Mouse (Mus musculus) midbrain, embryonic 15.5 days (tissue): ENCODE data around the gene Zbtb45. TPM values are rescaled to one million over a fixed set of nuclear protein-coding genes. Genes with fewer than 3 reads are reported as not detected.

ENCODE experiments used
- ATAC-seq: fragments of 200-750 bp; cut with Nextera tagmentation; replicated peaks from 2 replicates; pipeline ENCODE4 v1.8.0; 2017; ENCODE audit warnings: moderate TSS enrichment
- H3K27ac ChIP-seq: fragments of 300-500 bp; sonication (generic); 2 replicates; pipeline ENCODE4 v1.5.1; 2015; ENCODE audit warnings: mild to moderate bottlenecking, inconsistent platforms
- H3K27me3 ChIP-seq: fragments of 300-500 bp; sonication (generic); replicated peaks from 2 replicates; pipeline ENCODE4 v1.6.1; 2015; ENCODE audit warnings: inconsistent platforms
- H3K36me3 ChIP-seq: fragments of 300-500 bp; sonication (generic); replicated peaks from 2 replicates; pipeline ENCODE4 v1.6.1; 2015; ENCODE audit warnings: inconsistent platforms
- H3K4me1 ChIP-seq: fragments of 300-500 bp; sonication (generic); 2 replicates; pipeline ENCODE4 v1.6.1; 2015; ENCODE audit warnings: inconsistent platforms
- H3K4me2 ChIP-seq: fragments of 300-500 bp; sonication (generic); 2 replicates; pipeline ENCODE4 v1.6.1; 2015; ENCODE audit warnings: inconsistent platforms, mild to moderate bottlenecking, moderate library complexity
- H3K4me3 ChIP-seq: fragments of 300-500 bp; sonication (generic); 2 replicates; pipeline ENCODE4 v1.5.1; 2015; ENCODE audit warnings: mild to moderate bottlenecking, inconsistent platforms
- H3K9ac ChIP-seq: fragments of 300-500 bp; sonication (generic); 2 replicates; pipeline ENCODE4 v1.6.1; 2015; ENCODE audit warnings: mild to moderate bottlenecking, inconsistent platforms
- H3K9me3 ChIP-seq: fragments of 300-500 bp; sonication (generic); 2 replicates; pipeline ENCODE4 v1.6.1; 2016; ENCODE audit warnings: inconsistent platforms
- WGBS: fragments of 180-500 bp; shearing (Covaris S2); methylation state at CpG from one replicate; pipeline ENCODE4 v1.1.7; 2015; ENCODE audit warnings: mixed read lengths; 5-methylcytosine and 5-hydroxymethylcytosine counted together
- polyA plus RNA-seq: library from polyadenylated mRNA; unstranded; fragments of >200 nt; fragmentation: Nextera tagmentation; extraction: Ambion mirVana; gene quantifications from 2 replicates; pipeline ENCODE4 v1.2.1, GENCODE M21; 2015

The Zbtb45 gene
- polyA plus RNA-seq, 1 experiment from 2014 or later: 45.9 TPM

GRCm38 (mm10) chr7:13042511-13042910, 32.7 kb upstream of the Zbtb45 start:
- Histone ChIP-seq H3K36me3 (no peaks in the 10 kb centered on the region), H3K4me2 (no peak overlapping the region), H3K9me3 (no peaks in the 10 kb centered on the region), H3K27me3 (peaks cover 28% of the 10 kb centered on the region), H3K4me3 (no peak overlapping the region), H3K27ac (no peak overlapping the region), H3K4me1 (peaks cover 25% of the 10 kb centered on the region), H3K9ac (no peak overlapping the region)
- ATAC-seq: no peak
- 79% methylated on average over 6 of the region's 6 CpGs for WGBS

GRCm38 (mm10) chr7:13041256-13041655, 31.4 kb upstream of the Zbtb45 start:
- Histone ChIP-seq H3K27ac (no peak overlapping the region), H3K4me1 (peaks cover 34% of the 10 kb centered on the region), H3K9ac (no peak overlapping the region), H3K27me3 (peaks cover 28% of the 10 kb centered on the region), H3K9me3 (no peaks in the 10 kb centered on the region), H3K4me3 (no peak overlapping the region), H3K36me3 (peaks cover 2% of the 10 kb centered on the region; the same call in 1 of the 2 replicates), H3K4me2 (no peak overlapping the region)
- no peak for ATAC-seq
- WGBS: 61% methylated on average over 1 of the region's 1 CpGs

GRCm38 (mm10) chr7:13039181-13039580, 29.3 kb upstream of the Zbtb45 start:
- H3K36me3 ChIP-seq: peaks cover 12% of the 10 kb centered on the region; the same call in 1 of the 2 replicates
- no peaks in the 10 kb centered on the region for H3K9me3 ChIP-seq
- H3K9ac ChIP-seq: peak overlapping the region; percentile 99
- H3K27me3 ChIP-seq: peaks cover 23% of the 10 kb centered on the region
- peaks cover 44% of the 10 kb centered on the region for H3K4me1 ChIP-seq
- H3K27ac ChIP-seq: peak overlapping the region; percentile 100; the same call in 1 of the 2 replicates
- no peak for ATAC-seq
- H3K4me3 ChIP-seq: peak overlapping the region; percentile 79
- peak overlapping the region; percentile 75 for H3K4me2 ChIP-seq
- 93% methylated on average over 1 of the region's 1 CpGs for WGBS

GRCm38 (mm10) chr7:13038621-13039169, 28.9 kb upstream of the Zbtb45 start:
- ATAC-seq: 0 out of 2 replicates have a peak, but pooled peaks have one; percentile 0
- Histone ChIP-seq H3K27ac (peak overlapping the region; percentile 100), H3K27me3 (peaks cover 23% of the 10 kb centered on the region), H3K4me1 (peaks cover 44% of the 10 kb centered on the region), H3K4me2 (peak overlapping the region; percentile 75), H3K9me3 (no peaks in the 10 kb centered on the region), H3K9ac (peak overlapping the region; percentile 99), H3K36me3 (peaks cover 12% of the 10 kb centered on the region; the same call in 1 of the 2 replicates), H3K4me3 (peak overlapping the region; percentile 79)
- 19% methylated on average over 15 of the region's 15 CpGs for WGBS

- WGBS: under 1% methylated on average over 62 of the region's 65 CpGs
- Histone ChIP-seq H3K27ac (peak within 1 kb of the TSS; percentile 100), H3K27me3 (peaks cover 18% of the 10 kb centered on the region), H3K9ac (peak within 1 kb of the TSS; percentile 99), H3K4me2 (peak within 1 kb of the TSS; percentile 75), H3K36me3 (peaks cover 12% of the 10 kb centered on the region; the same call in 1 of the 2 replicates), H3K4me1 (peaks cover 47% of the 10 kb centered on the region), H3K9me3 (no peaks in the 10 kb centered on the region), H3K4me3 (peak within 1 kb of the TSS; percentile 79)
- ATAC-seq: peak; percentile 91
Observed at GRCm38 (mm10) chr7:13037901-13038555, 28.2 kb upstream of the Zbtb45 start, which contains the start of gene Ube2m. Gene Ube2m, minus strand, starts transcription at chr7:13038275.

- no peaks in the 10 kb centered on the region for H3K9me3 ChIP-seq
- peak overlapping the region; percentile 99 for H3K9ac ChIP-seq
- ATAC-seq: no peak
- H3K27ac ChIP-seq: peak overlapping the region; percentile 100
- H3K4me3 ChIP-seq: peak overlapping the region; percentile 79
- H3K36me3 ChIP-seq: peaks cover 17% of the 10 kb centered on the region
- peaks cover 51% of the 10 kb centered on the region for H3K4me1 ChIP-seq
- under 1% methylated on average over 32 of the region's 33 CpGs for WGBS
- peaks cover 11% of the 10 kb centered on the region for H3K27me3 ChIP-seq
- peak overlapping the region; percentile 75 for H3K4me2 ChIP-seq
Observed at GRCm38 (mm10) chr7:13037366-13037765, 27.5 kb upstream of the Zbtb45 start.

- peak overlapping the region; percentile 99 for H3K9ac ChIP-seq
- peaks cover 51% of the 10 kb centered on the region for H3K4me1 ChIP-seq
- peak overlapping the region; percentile 100 for H3K27ac ChIP-seq
- 45% methylated on average over 4 of the region's 4 CpGs for WGBS
- peaks cover 5% of the 10 kb centered on the region for H3K27me3 ChIP-seq
- ATAC-seq: no peak
- no peaks in the 10 kb centered on the region for H3K9me3 ChIP-seq
- H3K4me2 ChIP-seq: peak overlapping the region; percentile 75
- peaks cover 23% of the 10 kb centered on the region for H3K36me3 ChIP-seq
- peak overlapping the region; percentile 79 for H3K4me3 ChIP-seq
Observed at GRCm38 (mm10) chr7:13036806-13037205, 27.0 kb upstream of the Zbtb45 start.

GRCm38 (mm10) chr7:13035211-13035855, 25.5 kb upstream of the Zbtb45 start:
- H3K9me3 ChIP-seq: no peaks in the 10 kb centered on the region
- no peaks in the 10 kb centered on the region for H3K27me3 ChIP-seq
- no peak overlapping the region for H3K9ac ChIP-seq
- H3K36me3 ChIP-seq: peaks cover 38% of the 10 kb centered on the region
- peak overlapping the region; percentile 62 for H3K4me3 ChIP-seq
- peak overlapping the region; percentile 95 for H3K27ac ChIP-seq
- 89% methylated on average over 17 of the region's 17 CpGs for WGBS
- peaks cover 51% of the 10 kb centered on the region for H3K4me1 ChIP-seq
- ATAC-seq: no peak; the same call in 1 of the 2 replicates
- H3K4me2 ChIP-seq: peak overlapping the region; percentile 73

- H3K36me3 ChIP-seq: peaks cover 47% of the 10 kb centered on the region
- peaks cover 51% of the 10 kb centered on the region for H3K4me1 ChIP-seq
- H3K4me3 ChIP-seq: peak within 1 kb of the TSS; percentile 62
- peak; percentile 81 for ATAC-seq
- no peaks in the 10 kb centered on the region for H3K27me3 ChIP-seq
- H3K9me3 ChIP-seq: no peaks in the 10 kb centered on the region
- peak within 1 kb of the TSS; percentile 95 for H3K27ac ChIP-seq
- peak within 1 kb of the TSS; percentile 73 for H3K4me2 ChIP-seq
- peak within 1 kb of the TSS; percentile 85 for H3K9ac ChIP-seq
- WGBS: under 1% methylated on average over 45 of the region's 45 CpGs
Observed at GRCm38 (mm10) chr7:13034148-13034977, 24.5 kb upstream of the Zbtb45 start, which contains the start of gene Chmp2a. Gene Chmp2a, minus strand, starts transcription at chr7:13034807.

GRCm38 (mm10) chr7:13033451-13034147, 23.8 kb upstream of the Zbtb45 start:
- H3K27ac ChIP-seq: peak overlapping the region; percentile 95
- no peaks in the 10 kb centered on the region for H3K27me3 ChIP-seq
- peak overlapping the region; percentile 85 for H3K9ac ChIP-seq
- WGBS: 47% methylated on average over 13 of the region's 13 CpGs
- peak overlapping the region; percentile 73 for H3K4me2 ChIP-seq
- no peaks in the 10 kb centered on the region for H3K9me3 ChIP-seq
- peaks cover 55% of the 10 kb centered on the region for H3K36me3 ChIP-seq
- peaks cover 43% of the 10 kb centered on the region for H3K4me1 ChIP-seq
- H3K4me3 ChIP-seq: peak overlapping the region; percentile 62
- ATAC-seq: no peak

- Histone ChIP-seq H3K36me3 (peaks cover 65% of the 10 kb centered on the region), H3K27me3 (no peaks in the 10 kb centered on the region), H3K27ac (no peak overlapping the region), H3K4me2 (no peak overlapping the region), H3K9me3 (no peaks in the 10 kb centered on the region), H3K9ac (no peak overlapping the region), H3K4me3 (no peak overlapping the region), H3K4me1 (peaks cover 42% of the 10 kb centered on the region)
- no peak for ATAC-seq
- WGBS: 87% methylated on average over 7 of the region's 7 CpGs
Observed at GRCm38 (mm10) chr7:13032541-13032940, 22.7 kb upstream of the Zbtb45 start.
